Mouse (Mus musculus): ENCODE data around the gene Hoxc8.

Gene Hoxc8

DNA sequence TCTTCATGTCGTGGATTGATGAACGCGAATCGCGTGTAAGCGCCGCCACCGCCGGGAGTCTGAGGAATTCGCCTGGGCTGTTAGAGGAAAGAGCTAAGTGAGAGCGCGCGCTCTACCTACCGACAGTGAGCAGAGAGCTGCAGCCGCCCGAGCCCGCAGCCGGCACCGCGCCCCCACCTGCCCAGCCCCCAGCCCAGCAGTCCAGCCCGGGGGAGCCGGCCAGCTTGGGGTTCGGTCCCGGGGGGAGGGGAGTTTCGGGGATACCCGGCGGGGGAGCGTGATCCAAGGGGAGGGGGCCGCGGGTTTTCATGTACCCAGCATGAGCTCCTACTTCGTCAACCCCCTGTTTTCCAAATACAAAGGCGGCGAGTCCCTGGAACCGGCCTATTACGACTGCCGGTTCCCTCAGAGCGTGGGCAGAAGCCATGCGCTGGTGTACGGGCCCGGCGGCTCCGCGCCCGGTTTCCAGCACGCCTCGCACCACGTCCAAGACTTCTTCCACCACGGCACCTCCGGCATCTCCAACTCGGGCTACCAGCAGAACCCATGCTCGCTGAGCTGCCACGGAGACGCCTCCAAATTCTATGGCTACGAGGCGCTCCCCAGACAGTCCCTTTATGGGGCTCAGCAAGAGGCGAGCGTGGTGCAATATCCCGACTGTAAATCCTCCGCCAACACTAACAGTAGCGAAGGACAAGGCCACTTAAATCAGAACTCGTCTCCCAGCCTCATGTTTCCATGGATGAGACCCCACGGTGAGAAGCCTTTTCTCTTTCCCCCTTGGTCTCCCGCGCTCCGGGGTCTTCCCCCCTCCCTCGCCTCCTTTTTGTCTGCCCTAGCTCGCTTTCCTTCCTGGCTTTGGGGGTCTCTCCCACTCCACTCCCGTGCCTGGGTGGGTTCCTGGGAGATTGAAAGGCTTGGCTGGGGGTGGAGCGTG is at the start of gene Hoxc8:
Hoxc8 (plus strand) TSS at position 147 of the 937 bp plus-strand sequence.
- in situ Hi-C loops (cut with MboI; ENCODE audit: low sequenced_read_pairs) = loop anchor here (25.0 kb wide), 1 partner anchor 322 kb away; the partner anchor contains the start of gene Gpr84

DNA sequence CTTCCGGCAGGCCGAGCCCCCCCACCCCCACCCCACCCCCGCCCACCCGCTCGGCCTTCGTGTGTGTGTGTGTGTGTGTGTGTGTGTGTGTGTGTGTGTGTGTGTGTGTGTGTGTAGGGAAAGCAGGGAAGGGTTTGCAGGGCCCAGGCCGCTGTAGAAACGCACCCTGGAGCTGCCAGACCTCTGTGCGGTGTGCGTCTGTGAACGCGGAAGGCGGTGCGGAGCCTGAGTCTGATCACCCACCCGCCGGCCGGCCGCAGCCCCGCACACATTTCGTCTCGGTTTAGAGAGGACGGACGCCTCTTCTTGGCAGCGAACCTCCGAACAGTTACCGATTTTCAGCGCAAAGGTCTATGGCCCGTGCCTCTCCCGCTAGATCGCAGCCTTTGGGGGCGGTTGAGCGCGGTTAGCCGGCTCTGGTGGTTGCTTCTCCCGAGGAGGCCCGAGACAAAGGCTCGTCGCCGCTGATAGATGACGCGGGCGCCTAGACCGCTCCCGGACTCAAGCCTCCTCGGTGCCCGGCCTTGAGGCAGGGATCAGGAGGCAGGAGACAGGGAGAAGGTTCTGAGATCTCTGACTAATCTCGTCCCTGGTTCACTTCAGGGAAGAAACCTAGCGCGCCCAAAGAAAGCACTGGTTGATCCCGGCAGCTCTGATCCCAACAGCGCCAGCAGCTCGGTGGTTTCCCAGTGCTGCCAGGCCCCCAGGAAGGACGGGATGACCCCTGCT is 47.5 kb upstream of the Hoxc8 start:
- in situ Hi-C loops (cut with MboI; ENCODE audit: low sequenced_read_pairs) = no loop called here

DNA sequence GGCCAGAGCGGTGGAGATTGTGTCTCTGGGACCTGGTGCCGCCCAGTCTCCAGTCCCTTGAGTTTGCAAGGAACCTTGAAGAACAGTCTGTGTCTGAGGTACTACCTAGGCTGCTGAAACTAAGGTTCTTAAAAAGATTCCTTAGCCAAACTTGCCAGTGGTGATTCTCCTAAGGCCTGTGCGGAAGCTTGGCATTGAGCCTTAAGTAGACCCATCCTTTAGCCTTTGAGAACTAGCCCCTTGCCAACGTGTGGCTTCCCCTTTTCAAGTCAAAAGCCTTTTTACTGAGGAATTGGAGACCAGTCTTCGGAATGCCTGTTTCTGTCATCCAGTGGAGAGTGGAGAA is 47.0 kb upstream of the Hoxc8 start:
- in situ Hi-C loops (cut with MboI; ENCODE audit: low sequenced_read_pairs) = no loop called here

DNA sequence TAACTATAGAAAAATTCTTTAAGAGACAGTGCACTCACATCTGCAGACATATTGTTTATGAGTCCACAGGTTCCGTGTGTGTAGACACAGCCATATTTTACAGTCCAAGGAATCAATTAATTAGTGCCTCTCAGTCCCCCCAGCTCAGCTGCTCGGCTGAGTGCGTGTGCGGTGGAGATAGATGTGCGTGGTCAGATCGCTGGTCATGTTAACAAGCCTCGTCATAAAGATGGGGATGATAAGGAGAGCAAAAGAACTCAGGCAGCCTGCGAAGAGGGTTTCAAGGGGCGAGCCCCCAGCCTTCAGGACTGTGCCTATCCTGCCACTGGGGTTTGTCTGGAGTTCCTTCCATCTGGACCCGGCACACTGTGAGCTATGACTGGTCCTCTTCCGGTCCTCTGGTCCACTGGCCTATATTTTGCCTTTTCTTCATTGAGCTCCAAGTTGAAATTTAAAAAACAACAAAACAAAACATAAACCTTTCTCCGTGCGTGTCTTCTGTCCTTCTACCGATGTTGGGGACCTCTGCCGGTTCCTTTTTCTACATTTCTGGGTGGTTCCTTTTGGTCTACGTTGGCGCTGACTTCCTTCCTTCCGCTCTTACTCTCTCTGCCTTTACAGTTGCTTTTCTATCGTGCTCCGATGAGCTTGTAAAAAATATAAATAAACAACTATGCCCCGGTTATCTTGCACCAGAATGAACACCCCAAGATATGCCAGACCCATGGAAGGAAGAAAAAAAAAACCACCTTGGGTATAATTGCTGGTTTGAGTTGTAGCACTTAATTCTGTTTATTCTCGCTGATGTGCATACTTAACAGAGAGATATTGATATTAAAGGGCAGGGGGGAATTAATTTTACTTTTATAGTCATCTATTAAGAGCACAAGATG is 45.0 kb upstream of the Hoxc8 start:
- in situ Hi-C loops (cut with MboI; ENCODE audit: low sequenced_read_pairs) = no loop called here

DNA sequence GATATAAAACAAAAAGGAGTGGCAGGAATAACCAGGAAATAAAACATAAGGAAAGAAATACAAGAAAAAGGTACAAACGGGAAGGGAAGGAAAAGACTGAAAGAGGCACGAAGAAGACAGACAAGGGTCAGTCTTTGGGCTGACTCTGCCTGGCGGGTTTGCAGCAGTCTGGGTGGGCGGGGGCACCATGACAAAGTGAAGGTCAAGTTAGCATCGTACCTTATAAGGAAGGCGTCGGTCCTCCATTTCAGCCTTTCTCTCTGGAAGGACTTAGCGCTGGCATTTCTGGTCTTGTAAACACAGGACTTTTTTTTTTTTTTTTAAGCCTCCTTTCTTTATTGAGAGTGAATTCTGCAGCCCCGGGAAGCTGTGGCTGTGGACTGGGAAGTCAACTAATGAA is 43.1 kb upstream of the Hoxc8 start:
- in situ Hi-C loops (cut with MboI; ENCODE audit: low sequenced_read_pairs) = no loop called here

DNA sequence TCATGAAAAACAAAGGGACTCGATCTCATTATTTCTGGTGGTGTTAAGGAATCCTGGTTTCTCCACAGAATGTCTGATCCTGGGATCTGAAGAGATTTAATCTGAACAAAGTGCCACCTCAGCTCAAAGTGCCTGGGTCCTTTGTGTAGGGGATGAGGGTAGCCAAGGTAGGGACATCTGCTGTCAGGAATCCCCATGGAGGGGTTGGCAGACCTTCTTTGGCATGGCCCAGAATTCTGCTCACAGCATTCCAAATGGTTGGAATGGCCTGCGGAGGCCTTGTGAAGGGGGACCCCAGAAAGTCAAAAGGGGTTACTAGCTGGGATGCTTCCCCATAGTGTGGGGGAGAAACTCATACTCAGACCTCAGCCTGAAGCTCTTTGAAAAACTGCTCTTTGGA is 41.6 kb upstream of the Hoxc8 start:
- in situ Hi-C loops (cut with MboI; ENCODE audit: low sequenced_read_pairs) = no loop called here

DNA sequence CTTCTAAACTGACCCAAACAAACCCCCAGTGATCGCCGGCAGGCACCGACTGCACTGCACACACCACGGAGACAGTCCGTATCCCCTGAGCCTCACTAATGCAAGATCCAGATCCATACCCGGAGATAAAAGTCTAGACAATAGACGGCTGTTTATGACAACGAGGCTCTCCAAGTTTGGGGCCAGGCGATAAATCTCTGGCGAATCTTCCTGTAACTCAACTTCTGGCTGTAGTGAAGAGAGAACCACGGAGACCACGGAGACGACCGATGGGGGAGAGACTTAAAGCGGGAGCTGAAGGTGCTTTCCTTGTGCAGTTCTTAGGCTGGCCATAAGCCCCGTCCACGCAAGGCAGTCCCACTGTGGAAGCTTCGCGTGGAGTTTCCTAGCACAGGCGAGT is 40.7 kb upstream of the Hoxc8 start:
- in situ Hi-C loops (cut with MboI; ENCODE audit: low sequenced_read_pairs) = no loop called here

DNA sequence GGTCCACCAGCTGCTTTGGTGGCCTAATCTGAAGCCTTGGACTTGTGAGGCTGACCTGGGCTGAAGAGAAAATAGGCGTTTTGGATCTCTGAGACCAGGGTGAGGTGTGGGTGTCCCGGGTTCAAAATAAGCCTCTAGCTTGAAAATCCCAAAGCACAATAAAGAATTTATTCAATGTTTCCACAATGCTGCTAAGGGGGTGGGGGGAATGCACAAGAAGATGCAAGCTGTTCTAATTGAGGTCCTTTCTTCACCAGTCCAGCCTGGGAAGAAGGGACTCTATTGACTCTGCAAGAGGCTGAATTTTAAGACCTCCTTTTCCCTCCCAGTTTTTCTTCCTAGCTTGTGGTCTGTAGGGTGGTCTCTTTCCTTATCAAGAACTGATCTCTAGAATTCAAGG is 39.5 kb upstream of the Hoxc8 start:
- in situ Hi-C loops (cut with MboI; ENCODE audit: low sequenced_read_pairs) = no loop called here

DNA sequence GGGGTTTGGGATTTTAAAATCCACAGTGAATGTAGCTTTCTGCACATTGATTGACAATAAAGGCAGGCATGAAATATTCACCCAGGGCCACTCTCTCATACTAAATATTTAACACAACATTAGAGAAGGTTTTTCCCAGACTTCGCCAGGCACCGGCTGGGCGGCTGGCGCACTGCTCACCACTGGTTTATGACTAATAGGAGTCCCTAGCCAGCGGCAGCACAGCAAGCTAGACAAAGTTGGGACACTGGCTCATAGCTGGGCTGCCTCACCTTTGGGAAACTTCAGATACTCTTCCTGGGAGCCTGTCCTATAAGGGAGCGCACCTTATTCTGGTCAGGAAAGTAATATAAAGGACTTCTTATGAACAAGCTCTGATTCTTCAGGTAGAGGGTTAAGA is 36.8 kb upstream of the Hoxc8 start:
- in situ Hi-C loops (cut with MboI; ENCODE audit: low sequenced_read_pairs) = no loop called here

DNA sequence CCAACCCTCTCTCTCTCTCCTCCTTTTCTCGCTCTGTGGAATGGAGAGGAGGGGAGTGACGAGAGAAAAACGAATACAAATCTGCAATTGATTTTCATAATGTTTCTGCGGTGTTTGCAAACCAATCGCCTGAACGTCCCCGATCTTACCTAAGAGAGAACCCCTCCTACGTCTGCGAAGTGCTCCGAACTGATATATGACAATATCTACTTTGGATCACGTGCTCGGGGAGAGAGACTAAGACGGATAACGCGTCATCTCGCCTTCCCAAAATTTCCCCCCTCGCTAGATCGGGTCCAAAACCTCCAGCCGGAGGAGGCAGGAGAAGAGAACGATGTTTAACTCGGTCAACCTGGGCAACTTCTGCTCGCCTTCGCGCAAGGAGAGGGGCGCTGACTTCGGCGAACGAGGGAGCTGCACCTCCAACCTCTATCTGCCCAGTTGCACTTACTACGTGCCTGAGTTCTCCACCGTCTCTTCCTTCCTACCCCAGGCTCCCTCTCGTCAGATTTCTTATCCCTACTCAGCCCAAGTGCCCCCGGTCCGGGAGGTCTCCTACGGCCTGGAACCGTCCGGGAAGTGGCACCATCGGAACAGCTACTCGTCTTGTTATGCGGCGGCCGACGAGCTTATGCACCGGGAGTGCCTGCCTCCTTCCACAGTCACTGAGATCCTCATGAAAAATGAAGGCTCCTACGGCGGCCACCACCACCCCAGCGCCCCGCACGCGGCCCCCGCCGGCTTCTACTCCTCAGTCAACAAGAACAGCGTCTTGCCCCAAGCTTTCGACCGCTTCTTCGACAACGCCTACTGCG is 36.0 kb upstream of the Hoxc8 start, which contains the start of gene Hoxc11:
Hoxc11 (plus strand) TSS at position 236 of the 815 bp plus-strand sequence.
- in situ Hi-C loops (cut with MboI; ENCODE audit: low sequenced_read_pairs) = no loop called here

DNA sequence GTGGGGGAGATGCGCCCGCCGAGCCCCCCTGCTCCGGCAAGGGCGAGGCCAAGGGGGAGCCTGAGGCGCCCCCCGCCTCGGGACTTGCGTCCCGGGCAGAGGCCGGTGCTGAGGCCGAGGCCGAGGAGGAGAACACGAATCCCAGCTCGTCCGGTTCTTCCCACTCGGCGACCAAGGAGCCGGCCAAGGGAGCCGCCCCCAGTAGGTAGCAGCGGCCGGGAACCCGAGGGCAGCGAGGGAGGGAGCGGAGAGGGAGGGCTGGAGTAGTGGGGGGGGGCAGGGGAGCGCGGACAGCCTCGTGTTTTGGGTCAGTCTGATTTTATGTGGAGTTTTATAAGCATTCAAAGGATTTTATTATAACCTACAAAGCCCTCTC is 35.4 kb upstream of the Hoxc8 start:
- in situ Hi-C loops (cut with MboI; ENCODE audit: low sequenced_read_pairs) = no loop called here

DNA sequence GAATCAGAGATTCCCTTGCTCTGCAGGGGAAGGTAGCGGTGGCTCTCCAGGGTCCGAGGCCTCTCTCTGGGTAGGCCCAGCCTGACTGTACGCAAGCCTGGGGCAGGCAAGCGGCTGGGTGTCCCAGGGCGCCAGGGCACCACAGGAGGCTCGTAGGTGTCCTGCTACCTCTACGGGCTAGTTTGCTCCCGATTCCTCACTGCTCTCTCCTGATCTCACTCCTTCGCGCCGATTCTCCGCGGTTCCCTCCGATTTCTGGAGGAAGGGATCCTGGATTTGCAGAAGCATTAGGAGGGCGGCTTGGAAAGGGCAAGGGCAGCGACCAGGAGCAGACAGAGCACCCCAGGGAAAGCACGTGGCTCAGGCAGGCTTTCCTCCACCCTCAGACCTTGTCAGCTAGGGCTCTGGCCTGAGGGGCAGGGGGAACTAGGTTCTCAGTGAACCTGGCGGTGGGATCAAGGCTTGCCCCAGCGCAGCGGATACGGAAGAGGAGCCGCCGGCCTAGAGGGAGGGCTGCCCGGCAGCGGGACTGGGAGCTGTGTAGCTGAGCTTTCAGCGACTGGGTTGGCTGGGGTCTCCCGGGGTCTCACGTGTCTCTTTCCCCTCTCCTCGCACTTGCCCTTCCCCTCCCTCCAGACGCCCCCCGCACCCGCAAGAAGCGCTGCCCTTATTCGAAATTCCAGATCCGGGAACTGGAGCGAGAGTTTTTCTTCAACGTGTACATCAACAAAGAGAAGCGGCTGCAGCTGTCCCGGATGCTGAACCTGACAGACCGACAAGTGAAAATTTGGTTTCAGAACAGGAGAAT is 34.4 kb upstream of the Hoxc8 start:
- in situ Hi-C loops (cut with MboI; ENCODE audit: low sequenced_read_pairs) = no loop called here

DNA sequence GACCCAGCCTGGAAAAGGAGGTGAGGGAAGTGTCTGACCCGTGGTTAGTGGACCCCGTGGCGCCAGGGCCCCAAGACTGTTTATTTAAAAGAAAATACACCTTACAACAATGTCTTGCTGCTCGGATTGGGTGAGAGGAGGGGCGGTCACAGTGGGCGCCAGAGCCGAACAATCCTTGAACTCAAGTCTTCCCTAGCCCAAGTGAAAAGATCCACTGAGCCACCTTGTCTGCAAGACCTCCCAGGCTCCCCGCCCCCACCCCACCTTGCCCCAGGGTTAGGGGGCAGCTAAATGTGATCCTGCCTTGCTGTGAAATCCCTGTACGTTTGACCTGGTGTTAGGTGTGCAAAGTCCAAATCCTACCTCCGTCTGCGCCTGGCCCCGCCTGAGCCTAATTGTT is 33.5 kb upstream of the Hoxc8 start:
- in situ Hi-C loops (cut with MboI; ENCODE audit: low sequenced_read_pairs) = no loop called here

DNA sequence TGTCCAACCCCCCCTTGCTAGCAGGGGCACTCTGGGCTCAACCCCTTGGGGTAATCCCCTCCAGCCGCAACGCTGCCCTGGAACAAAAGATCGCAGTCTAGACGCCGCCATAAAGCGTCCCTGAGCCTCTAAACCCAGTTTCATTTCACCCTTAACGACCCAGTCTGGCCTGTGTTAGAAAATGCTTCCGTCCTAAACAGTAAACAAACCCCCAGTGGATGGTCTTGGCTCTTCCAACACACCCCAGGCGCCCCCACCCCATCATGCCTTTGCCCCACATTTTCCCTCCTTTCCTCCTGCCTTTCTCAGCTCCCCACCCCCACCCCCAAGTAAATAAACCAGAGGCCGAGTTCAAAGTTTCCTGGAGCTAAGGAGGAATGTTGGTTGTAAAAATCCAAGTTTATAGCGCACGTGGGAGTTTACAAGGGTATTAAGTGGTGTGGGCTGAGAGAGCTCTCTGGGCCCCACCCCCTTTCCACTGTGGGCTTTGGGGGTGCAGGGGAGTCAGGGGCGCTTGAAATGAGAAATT is 30.7 kb upstream of the Hoxc8 start:
- in situ Hi-C loops (cut with MboI; ENCODE audit: low sequenced_read_pairs) = no loop called here

DNA sequence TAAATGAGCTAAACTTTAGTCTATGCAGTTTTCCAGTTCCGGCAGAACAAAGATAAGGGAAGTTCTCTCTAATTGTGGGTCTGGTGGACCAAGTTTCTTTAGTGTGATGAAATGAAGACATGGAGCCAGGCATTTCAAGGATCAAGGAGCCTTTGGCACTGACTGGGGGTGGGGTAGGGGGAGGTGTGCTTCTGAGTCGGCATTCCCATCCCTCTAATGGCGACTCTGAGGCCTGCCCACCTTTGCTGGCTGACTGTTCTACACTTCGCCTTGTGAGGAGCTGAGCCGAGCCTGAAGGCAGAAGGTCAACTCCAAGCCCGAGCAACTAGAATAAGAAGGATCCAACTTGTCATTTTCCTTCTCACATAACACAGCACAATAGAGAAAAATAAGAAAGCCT is 28.7 kb upstream of the Hoxc8 start:
- in situ Hi-C loops (cut with MboI; ENCODE audit: low sequenced_read_pairs) = no loop called here

DNA sequence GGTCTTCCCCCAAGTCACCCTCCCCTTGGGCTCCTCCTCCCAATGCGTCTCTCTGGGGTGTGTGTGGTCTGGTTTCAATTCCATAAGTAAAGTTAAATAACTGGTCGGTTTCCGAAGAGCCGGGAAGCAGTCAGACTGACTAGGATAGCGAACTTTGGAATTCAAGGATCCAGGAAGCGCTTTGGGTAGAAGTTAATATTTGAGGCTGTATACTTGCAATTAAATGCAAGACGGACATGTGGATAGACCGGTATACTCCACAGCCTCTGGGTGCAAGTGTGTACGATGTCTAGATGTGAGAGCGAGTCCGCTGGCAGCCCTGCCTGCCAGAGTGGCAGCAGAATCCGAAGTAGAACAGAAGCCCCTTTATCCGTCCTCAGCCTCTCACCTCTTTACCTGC is 27.9 kb upstream of the Hoxc8 start:
- in situ Hi-C loops (cut with MboI; ENCODE audit: low sequenced_read_pairs) = no loop called here

DNA sequence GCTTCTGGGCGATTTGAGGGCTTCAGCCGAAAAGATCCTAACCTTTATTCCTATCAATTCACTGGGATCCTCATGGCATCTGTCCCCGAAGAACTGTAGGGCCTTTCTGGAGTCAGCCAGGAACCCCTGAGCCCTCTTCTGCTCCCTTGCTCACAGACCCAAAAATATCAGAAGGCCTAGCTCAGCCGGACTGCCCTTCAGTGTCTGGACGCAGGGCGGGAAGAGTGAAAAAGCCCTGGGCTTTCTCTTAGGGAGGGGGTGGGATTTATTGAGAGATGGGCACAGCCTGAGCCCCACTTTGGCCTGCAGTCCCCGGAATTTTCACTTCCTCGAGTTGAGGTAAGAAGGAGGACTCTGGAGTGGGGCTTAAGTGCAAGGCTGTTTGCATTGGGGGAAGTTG is 27.1 kb upstream of the Hoxc8 start:
- in situ Hi-C loops (cut with MboI; ENCODE audit: low sequenced_read_pairs) = no loop called here

DNA sequence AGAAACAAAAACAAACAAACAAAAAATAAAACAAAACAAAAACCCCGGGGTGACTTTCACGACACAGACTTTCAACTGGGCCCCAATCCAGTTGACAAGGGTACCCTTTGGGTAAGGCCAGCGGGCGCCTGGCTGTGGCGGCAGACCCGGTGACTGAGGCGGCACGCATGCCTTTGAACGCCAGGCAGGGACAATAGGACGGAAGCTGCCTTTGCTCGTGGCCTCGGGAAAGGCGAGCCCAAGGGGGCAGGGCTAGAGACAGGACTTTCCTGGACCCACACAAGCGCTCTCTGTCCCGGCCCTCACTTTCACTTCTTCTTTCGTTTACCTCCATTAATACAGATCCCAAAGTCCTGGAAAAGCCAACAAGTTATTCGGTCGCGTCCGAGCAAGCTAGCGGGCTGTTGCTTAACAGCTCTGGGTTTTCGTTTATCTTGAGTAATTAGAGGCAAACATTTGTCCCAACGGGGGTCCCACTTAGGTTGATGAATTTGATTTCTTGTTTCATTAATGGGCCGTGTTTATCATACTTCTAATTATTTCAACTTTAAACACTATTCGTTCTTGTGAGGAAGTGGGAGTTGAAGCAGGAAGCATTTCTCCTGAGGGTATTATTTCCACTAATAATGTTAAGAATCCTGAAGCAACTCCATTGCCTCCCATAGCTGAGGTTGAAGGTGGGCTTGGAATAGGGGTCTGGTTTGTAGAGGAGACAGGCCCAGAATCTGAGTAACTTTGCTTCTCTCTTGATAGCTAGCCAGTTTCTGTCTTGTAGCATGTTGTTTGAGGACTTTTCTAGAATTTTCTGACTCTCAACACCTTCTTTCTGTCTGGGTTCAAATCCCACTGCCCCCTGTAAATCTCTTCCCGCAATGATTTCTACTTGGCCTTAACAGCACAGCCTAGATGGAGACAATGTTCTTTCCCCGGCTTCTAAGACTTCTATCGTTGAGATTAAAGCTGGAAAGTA is 26.5 kb upstream of the Hoxc8 start:
- in situ Hi-C loops (cut with MboI; ENCODE audit: low sequenced_read_pairs) = no loop called here

All from CH12F3 (cell line).